Mouse (Mus musculus) testis, adult 2 months (tissue): ENCODE measurements around the gene Epsti1. TPM values are rescaled to one million over a fixed set of nuclear protein-coding genes. Genes with fewer than 3 reads are reported as not detected.

Source experiments
- H3K27ac ChIP-seq: fragments of 200-500 bp; 2 replicates; pipeline ENCODE4 v1.5.1; 2012; ENCODE audit warnings: low read depth, low read length; ENCODE audit not compliant: control insufficient read depth, insufficient read depth
- H3K27me3 ChIP-seq: fragments of 200-500 bp; 2 replicates; pipeline ENCODE4 v1.6.1; 2012; ENCODE audit warnings: mild to moderate bottlenecking, low read length, moderate library complexity; ENCODE audit not compliant: control insufficient read depth, insufficient read depth
- H3K36me3 ChIP-seq: fragments of 200-500 bp; 2 replicates; pipeline ENCODE4 v1.6.1; 2012; ENCODE audit warnings: mild to moderate bottlenecking, low read length; ENCODE audit not compliant: control insufficient read depth, insufficient read depth
- H3K4me1 ChIP-seq: fragments of 200-500 bp; 2 replicates; pipeline ENCODE4 v1.6.1; 2012; ENCODE audit warnings: low read length; ENCODE audit not compliant: control insufficient read depth, insufficient read depth
- H3K4me3 ChIP-seq: fragments of 200-500 bp; 2 replicates; pipeline ENCODE4 v1.5.1; 2012; ENCODE audit warnings: low read depth, mild to moderate bottlenecking, low read length, moderate library complexity, mixed read lengths; ENCODE audit not compliant: control insufficient read depth
- CTCF ChIP-seq: fragments of 200-500 bp; IDR thresholded peaks from 2 replicates; pipeline ENCODE4 v1.5.1; 2012; ENCODE audit warnings: low read depth, mild to moderate bottlenecking, inconsistent platforms, low read length, moderate library complexity; ENCODE audit not compliant: control insufficient read depth, insufficient read depth, insufficient replicate concordance
- POLR2A ChIP-seq: fragments of 200-500 bp; IDR thresholded peaks from 2 replicates; pipeline ENCODE4 v1.6.1; 2012; ENCODE audit warnings: low read depth, mild to moderate bottlenecking, inconsistent platforms, low read length, moderate library complexity; ENCODE audit not compliant: control insufficient read depth
- polyA plus RNA-seq: library from polyadenylated mRNA; depleted of rRNA; stranded (reverse); fragments of >200 nt; gene quantifications from 2 replicates; pipeline ENCODE4 v1.2.3, GENCODE M21; 2012; rRNA removed

Epsti1 gene
- polyA plus RNA-seq, 1 experiment: 9.8 TPM

DNA sequence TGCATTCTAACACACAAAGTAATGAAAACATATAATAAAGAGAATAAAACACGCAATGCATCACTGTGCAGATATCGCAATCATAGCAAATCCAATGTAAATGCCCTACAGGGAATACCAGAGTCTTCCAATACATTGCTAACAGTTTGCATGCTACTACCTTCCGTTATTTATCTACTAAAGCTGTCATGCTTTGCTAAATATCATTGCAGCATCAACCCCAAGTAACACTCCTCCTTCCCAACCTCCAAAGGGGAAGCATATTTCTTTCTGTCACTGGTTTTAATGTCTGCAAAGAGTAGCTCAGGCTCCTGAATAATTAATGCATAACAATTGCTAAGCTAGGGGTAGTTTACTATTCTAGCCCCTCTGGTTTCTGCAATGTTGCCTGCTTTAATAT lies 144.2 kb downstream of the Epsti1 start:
- no peak overlapping the region for H3K4me3 ChIP-seq
- no peak overlapping the region for H3K27ac ChIP-seq
- H3K36me3 ChIP-seq: no peaks in the 10 kb centered on the region
- no peaks in the 10 kb centered on the region for H3K4me1 ChIP-seq
- H3K27me3 ChIP-seq: no peaks in the 10 kb centered on the region
- TF ChIP-seq POLR2A: no peak
- TF ChIP-seq CTCF: no peak

DNA sequence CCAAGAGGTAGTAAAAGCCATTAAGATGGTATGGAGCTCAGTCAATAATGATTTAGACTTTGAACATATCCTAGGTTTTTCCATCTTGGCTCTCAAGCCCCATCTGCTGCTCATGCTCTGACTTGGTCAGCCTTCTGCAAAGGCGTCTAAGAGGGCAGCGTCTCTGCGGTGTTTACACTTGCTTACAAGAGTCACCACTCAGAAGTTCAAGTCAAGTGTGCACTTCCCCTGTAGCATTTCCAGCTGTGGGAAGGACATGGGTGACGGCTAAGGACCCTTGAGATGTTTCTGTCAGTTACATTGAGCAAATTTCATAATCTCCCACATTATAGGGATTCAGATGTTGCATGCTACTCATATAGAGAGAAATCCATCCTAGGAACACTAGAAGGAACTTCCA lies 144.6 kb downstream of the Epsti1 start:
- Histone ChIP-seq H3K4me1 (no peaks in the 10 kb centered on the region), H3K27ac (no peak overlapping the region), H3K27me3 (no peaks in the 10 kb centered on the region), H3K4me3 (no peak overlapping the region), H3K36me3 (no peaks in the 10 kb centered on the region)
- TF ChIP-seq POLR2A (no peak), CTCF (no peak)

Other genes starting within 250 kb of the Epsti1 start
- 57.6 and 70.6 TPM in 2 replicates for gene Dnajc15, start 29.1 kb upstream of the Epsti1 start, polyA plus RNA-seq
- not detected in 2 replicates for gene Fam216b, start 184.8 kb downstream of the Epsti1 start, polyA plus RNA-seq